Mouse (Mus musculus): Measurements from ENCODE around the gene Dus2. TPM values are rescaled to one million over a fixed set of nuclear protein-coding genes. Genes with fewer than 3 reads are reported as not detected.
A peak's percentile ranks its signal among the peaks of the same experiment; 100 is the strongest.
"Not testable (repeated sequence)": the region's sequence is repeated elsewhere in the genome, so short reads cannot be mapped to it uniquely, and the experiment has no call there.

Gene Dus2
- polyA plus RNA-seq, 1 experiment from 2014 or later, result 25.3 TPM

DNA sequence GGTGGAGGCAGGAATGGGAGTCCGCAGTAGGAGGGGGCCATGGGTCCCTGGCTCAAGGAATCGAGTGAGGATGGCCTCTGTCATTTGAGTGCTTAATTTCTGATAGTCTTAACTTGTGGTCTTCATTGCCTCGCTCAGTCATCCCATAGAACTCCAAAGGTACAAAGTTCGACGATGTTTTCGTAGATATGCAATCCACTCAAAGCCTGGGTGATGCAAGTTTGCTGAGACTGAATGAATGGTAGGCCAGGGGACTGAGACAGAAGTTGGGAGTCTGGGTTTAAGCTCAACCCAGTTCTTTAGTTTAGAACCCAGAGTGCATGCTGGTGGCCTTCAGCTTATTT, 20.5 kb downstream of the Dus2 start, which contains the start of gene Ddx28:
Gene Ddx28 (minus strand): TSS at position 240 of the 344 bp plus-strand sequence.
- ATAC-seq (ENCODE audit: insufficient number of reproducible peaks, insufficient read depth, low FRiP score, low TSS enrichment), result no peak
- WGBS, result 2% methylated on average over 6 of the region's 6 CpGs
- H3K27me3 ChIP-seq, result no peaks in the 10 kb centered on the region

GRCm38 (mm10) chr8:106012203-106012602, 21.1 kb downstream of the Dus2 start:
- Histone ChIP-seq H3K4me2 (replicated peaks) (peak overlapping the region; percentile 99), H3K4me1 (peaks cover 11% of the 10 kb centered on the region), H3K9ac (peak overlapping the region; percentile 86; the same call in 1 of the 2 replicates), H3K36me3 (peaks cover 14% of the 10 kb centered on the region), H3K4me3 (peak overlapping the region; percentile 99)
- H3K27ac ChIP-seq; ATAC-seq (ENCODE audit: insufficient number of reproducible peaks, insufficient read depth, low FRiP score, low TSS enrichment); H3K27me3 ChIP-seq; H3K9me3 ChIP-seq: not testable (repeated sequence)
- WGBS, result 83% methylated on average over 8 of the region's 8 CpGs

More for the DNA sequence above, 20.5 kb downstream of the Dus2 start, which contains the start of gene Ddx28:
- Histone ChIP-seq H3K27ac (peak within 1 kb of the TSS; percentile 57), H3K4me1 (peaks cover 11% of the 10 kb centered on the region), H3K36me3 (peaks cover 14% of the 10 kb centered on the region), H3K4me2 (replicated peaks) (peak within 1 kb of the TSS; percentile 99), H3K4me3 (peak within 1 kb of the TSS; percentile 99), H3K9me3 (no peaks in the 10 kb centered on the region), H3K9ac (peak within 1 kb of the TSS; percentile 86)

GRCm38 (mm10) chr8:106016284-106016683, 25.1 kb downstream of the Dus2 start:
- ATAC-seq (ENCODE audit: insufficient number of reproducible peaks, insufficient read depth, low FRiP score, low TSS enrichment), result no peak
- no peaks in the 10 kb centered on the region for H3K27me3 ChIP-seq
- peaks cover 21% of the 10 kb centered on the region; the same call in 1 of the 2 replicates for H3K36me3 ChIP-seq
- H3K4me2 ChIP-seq (replicated peaks), result no peak overlapping the region
- H3K27ac ChIP-seq, result no peak overlapping the region
- H3K4me3 ChIP-seq, result no peak overlapping the region
- WGBS, result 96% methylated on average over 6 of the region's 6 CpGs
- H3K9ac ChIP-seq, result no peak overlapping the region
- no peaks in the 10 kb centered on the region for H3K9me3 ChIP-seq
- H3K4me1 ChIP-seq, result no peaks in the 10 kb centered on the region

DNA sequence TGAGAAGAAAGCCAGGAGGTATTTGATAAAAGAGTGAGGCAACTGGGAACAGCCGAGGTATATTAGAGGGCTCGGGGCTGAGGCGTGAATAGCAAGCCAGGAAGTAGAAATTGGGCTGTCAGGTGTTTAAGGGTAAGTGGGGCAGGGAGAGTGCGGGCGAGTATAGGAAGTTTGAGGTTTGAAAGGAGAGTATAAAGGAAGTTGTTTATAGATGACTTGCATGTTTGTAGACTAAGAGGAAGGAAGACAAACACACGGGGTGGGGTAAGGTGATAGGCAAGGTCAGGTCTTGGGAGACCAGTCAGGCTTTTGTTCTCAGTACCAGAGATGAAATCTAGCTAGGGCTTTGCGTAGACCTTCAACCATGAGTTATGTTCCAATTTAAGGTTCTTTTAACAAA, 26.0 kb downstream of the Dus2 start:
- Histone ChIP-seq H3K27me3 (no peaks in the 10 kb centered on the region), H3K9me3 (no peaks in the 10 kb centered on the region), H3K9ac (no peak overlapping the region), H3K4me3 (no peak overlapping the region), H3K4me1 (no peaks in the 10 kb centered on the region), H3K4me2 (replicated peaks) (no peak overlapping the region), H3K36me3 (peaks cover 23% of the 10 kb centered on the region; the same call in 1 of the 2 replicates), H3K27ac (no peak overlapping the region)
- no peak for ATAC-seq (ENCODE audit: insufficient number of reproducible peaks, insufficient read depth, low FRiP score, low TSS enrichment)
- WGBS, result 94% methylated on average over 7 of the region's 7 CpGs

- no peak overlapping the region for H3K27ac ChIP-seq
- 85% methylated on average over 3 of the region's 3 CpGs for WGBS
- no peaks in the 10 kb centered on the region for H3K27me3 ChIP-seq
- H3K9ac ChIP-seq, result no peak overlapping the region
- no peak for ATAC-seq (ENCODE audit: insufficient number of reproducible peaks, insufficient read depth, low FRiP score, low TSS enrichment)
- H3K36me3 ChIP-seq, result peaks cover 23% of the 10 kb centered on the region; the same call in 1 of the 2 replicates
- H3K4me3 ChIP-seq, result no peak overlapping the region
- no peaks in the 10 kb centered on the region for H3K4me1 ChIP-seq
- no peaks in the 10 kb centered on the region for H3K9me3 ChIP-seq
- H3K4me2 ChIP-seq (replicated peaks), result no peak overlapping the region
Measured at GRCm38 (mm10) chr8:106018039-106018438, 26.9 kb downstream of the Dus2 start.

DNA sequence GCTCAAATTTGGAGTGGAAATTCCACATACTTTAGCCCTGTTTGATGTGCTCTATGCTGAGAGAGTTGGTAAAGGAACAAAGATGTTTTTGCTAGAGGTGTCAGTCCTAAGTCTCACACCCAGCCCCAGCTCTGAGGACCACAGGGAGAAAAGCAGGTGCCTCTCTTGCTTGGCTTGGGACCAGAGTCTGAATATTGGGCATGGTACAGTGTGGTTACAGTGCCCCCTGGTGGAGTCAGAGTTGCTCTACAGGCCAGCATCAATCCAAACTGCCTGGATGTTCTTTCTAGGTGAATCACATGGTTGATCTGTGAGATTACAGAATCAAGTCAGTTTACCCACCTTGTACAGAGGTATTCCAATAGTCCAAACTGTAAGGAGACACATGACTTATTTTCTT, 31.3 kb downstream of the Dus2 start:
- 0 out of 2 replicates have a peak, but pooled peaks have one; percentile 15 for ATAC-seq (ENCODE audit: insufficient number of reproducible peaks, insufficient read depth, low FRiP score, low TSS enrichment)
- Histone ChIP-seq H3K27me3 (no peaks in the 10 kb centered on the region), H3K36me3 (peaks cover 19% of the 10 kb centered on the region), H3K27ac (no peak overlapping the region), H3K9ac (no peak overlapping the region), H3K4me3 (no peak overlapping the region), H3K9me3 (no peaks in the 10 kb centered on the region), H3K4me2 (replicated peaks) (no peak overlapping the region), H3K4me1 (no peaks in the 10 kb centered on the region)

- Histone ChIP-seq H3K4me2 (replicated peaks) (no peak overlapping the region), H3K9ac (no peak overlapping the region), H3K9me3 (no peaks in the 10 kb centered on the region), H3K4me1 (no peaks in the 10 kb centered on the region), H3K4me3 (no peak overlapping the region), H3K27me3 (no peaks in the 10 kb centered on the region), H3K27ac (no peak overlapping the region), H3K36me3 (peaks cover 10% of the 10 kb centered on the region; the same call in 1 of the 2 replicates)
- ATAC-seq (ENCODE audit: insufficient number of reproducible peaks, insufficient read depth, low FRiP score, low TSS enrichment), result no peak
- 92% methylated on average over 10 of the region's 10 CpGs for WGBS
Measured at GRCm38 (mm10) chr8:106038721-106039120, 47.6 kb downstream of the Dus2 start.

GRCm38 (mm10) chr8:106039605-106040004, 48.5 kb downstream of the Dus2 start:
- Histone ChIP-seq H3K4me1 (no peaks in the 10 kb centered on the region), H3K27ac (no peak overlapping the region), H3K9me3 (no peaks in the 10 kb centered on the region), H3K27me3 (no peaks in the 10 kb centered on the region), H3K4me3 (no peak overlapping the region), H3K4me2 (replicated peaks) (no peak overlapping the region), H3K36me3 (peaks cover 8% of the 10 kb centered on the region; the same call in 1 of the 2 replicates), H3K9ac (no peak overlapping the region)
- 83% methylated on average over 4 of the region's 4 CpGs for WGBS
- no peak for ATAC-seq (ENCODE audit: insufficient number of reproducible peaks, insufficient read depth, low FRiP score, low TSS enrichment)

DNA sequence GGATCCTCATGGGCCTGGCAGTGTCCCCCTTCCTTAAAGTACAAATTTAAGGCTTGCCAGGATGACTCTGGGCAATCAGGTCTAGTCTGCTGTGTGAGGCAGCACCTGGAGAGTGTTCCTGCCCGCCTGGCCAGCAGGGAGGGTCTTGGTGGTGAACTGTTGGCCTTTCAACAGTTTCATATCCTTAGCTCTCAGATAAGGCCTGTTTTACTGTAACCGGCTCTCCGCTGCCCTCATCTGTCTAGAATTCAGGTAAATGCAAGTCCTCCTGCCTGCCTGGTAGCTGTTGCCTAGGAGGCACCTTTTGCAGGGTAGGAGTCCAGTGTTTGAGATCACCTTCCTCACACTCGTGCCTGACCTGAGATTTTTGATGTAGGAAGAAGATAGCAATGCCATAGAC, 49.1 kb downstream of the Dus2 start:
- no peak overlapping the region for H3K9ac ChIP-seq
- H3K36me3 ChIP-seq, result peaks cover 8% of the 10 kb centered on the region; the same call in 1 of the 2 replicates
- WGBS, result 67% methylated on average over 4 of the region's 4 CpGs
- no peaks in the 10 kb centered on the region for H3K9me3 ChIP-seq
- H3K27ac ChIP-seq, result no peak overlapping the region
- ATAC-seq (ENCODE audit: insufficient number of reproducible peaks, insufficient read depth, low FRiP score, low TSS enrichment), result no peak
- H3K4me1 ChIP-seq, result no peaks in the 10 kb centered on the region
- H3K27me3 ChIP-seq, result no peaks in the 10 kb centered on the region
- H3K4me2 ChIP-seq (replicated peaks), result no peak overlapping the region
- no peak overlapping the region for H3K4me3 ChIP-seq

DNA sequence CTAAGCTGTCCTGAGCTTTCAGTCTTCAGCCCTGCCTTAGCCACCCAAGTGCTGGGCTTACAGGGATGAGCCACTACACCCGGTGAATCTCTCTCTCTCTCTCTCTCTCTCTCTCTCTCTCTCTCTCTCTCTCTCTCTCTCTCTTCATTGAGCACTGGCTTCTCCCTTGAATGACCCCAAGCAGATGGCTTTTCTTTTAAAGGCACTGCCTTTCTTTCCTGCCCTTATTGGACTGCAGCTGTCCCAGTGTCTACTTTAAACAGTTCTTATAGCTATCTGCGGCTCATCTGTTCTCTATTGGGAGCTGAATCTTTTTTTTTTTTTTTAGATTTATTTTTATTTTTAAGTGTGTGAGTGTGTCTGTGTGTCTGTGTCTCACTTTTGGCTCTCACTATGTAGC, 51.9 kb downstream of the Dus2 start:
- Histone ChIP-seq H3K4me2 (replicated peaks) (no peak overlapping the region), H3K4me1 (no peaks in the 10 kb centered on the region), H3K27me3 (no peaks in the 10 kb centered on the region), H3K27ac (no peak overlapping the region), H3K9ac (no peak overlapping the region), H3K4me3 (no peak overlapping the region), H3K36me3 (peaks cover 6% of the 10 kb centered on the region; the same call in 1 of the 2 replicates), H3K9me3 (no peaks in the 10 kb centered on the region)
- no peak for ATAC-seq (ENCODE audit: insufficient number of reproducible peaks, insufficient read depth, low FRiP score, low TSS enrichment)
- WGBS, result 83% methylated on average over 2 of the region's 2 CpGs

DNA sequence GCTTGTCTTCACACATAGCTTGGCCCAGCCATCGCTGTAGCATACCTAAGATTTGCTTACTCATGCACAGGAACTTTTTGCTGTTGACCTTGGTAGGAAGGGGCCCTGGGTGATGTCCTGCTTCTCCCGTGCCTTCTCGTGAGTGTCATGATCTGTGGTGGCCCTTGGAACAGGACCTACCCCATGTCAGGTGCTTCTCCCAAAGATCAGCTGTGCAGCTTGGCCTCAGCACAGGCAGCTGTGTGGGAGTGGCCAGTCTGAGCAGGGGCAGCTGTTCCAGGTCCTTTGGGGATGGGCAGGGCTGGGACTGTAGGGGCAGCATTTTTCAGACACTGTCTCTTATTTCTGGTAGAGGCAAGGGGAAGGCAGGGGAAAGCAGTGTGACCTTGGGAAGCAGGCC, 53.0 kb downstream of the Dus2 start:
- Histone ChIP-seq H3K4me3 (no peak overlapping the region), H3K4me1 (no peaks in the 10 kb centered on the region), H3K36me3 (peaks cover 6% of the 10 kb centered on the region; the same call in 1 of the 2 replicates), H3K27ac (no peak overlapping the region), H3K9me3 (no peaks in the 10 kb centered on the region), H3K4me2 (replicated peaks) (no peak overlapping the region), H3K9ac (no peak overlapping the region), H3K27me3 (no peaks in the 10 kb centered on the region)
- ATAC-seq (ENCODE audit: insufficient number of reproducible peaks, insufficient read depth, low FRiP score, low TSS enrichment), result no peak
- WGBS, result 93% methylated on average over 3 of the region's 3 CpGs

- Histone ChIP-seq H3K4me2 (replicated peaks) (no peak overlapping the region), H3K9ac (no peak overlapping the region), H3K4me1 (no peaks in the 10 kb centered on the region), H3K36me3 (peaks cover 16% of the 10 kb centered on the region; the same call in 1 of the 2 replicates), H3K27me3 (no peaks in the 10 kb centered on the region), H3K4me3 (no peak overlapping the region), H3K9me3 (no peaks in the 10 kb centered on the region), H3K27ac (no peak overlapping the region)
- 94% methylated on average over 11 of the region's 11 CpGs for WGBS
- ATAC-seq (ENCODE audit: insufficient number of reproducible peaks, insufficient read depth, low FRiP score, low TSS enrichment), result no peak
Measured at GRCm38 (mm10) chr8:106046872-106047559, 55.9 kb downstream of the Dus2 start.
